Mouse (Mus musculus) liver, embryonic 14.5 days (tissue): ENCODE measurements around the gene Gab2. TPM values are rescaled to one million over a fixed set of nuclear protein-coding genes. Genes with fewer than 3 reads are reported as not detected.
A peak's percentile ranks its signal among the peaks of the same experiment; 100 is the strongest.

ENCODE experiments used
- ATAC-seq: fragments of 200-750 bp; cut with Nextera tagmentation; 2 replicates; pipeline ENCODE4 v1.8.0; 2017; ENCODE audit warnings: moderate number of reproducible peaks, mild to moderate bottlenecking, moderate library complexity; ENCODE audit not compliant: insufficient read depth
- DNase-seq, 3 experiments: peaks; one replicate each; pipeline ENCODE4 v3.0.0-alpha.2; 2012 to 2013; ENCODE audit warnings: low read depth in 3 of 3, low spot score in 3 of 3
- H3K27ac ChIP-seq: fragments of 300-500 bp; sonication (generic); 2 replicates; pipeline ENCODE4 v1.5.1; 2014; ENCODE audit warnings: moderate library complexity, mild to moderate bottlenecking, control low read depth, inconsistent platforms
- H3K27me3 ChIP-seq: fragments of 300-500 bp; sonication (generic); 2 replicates; pipeline ENCODE4 v1.6.1; 2014; ENCODE audit warnings: mild to moderate bottlenecking, low read length, moderate library complexity; ENCODE audit not compliant: control insufficient read depth, insufficient read depth
- H3K36me3 ChIP-seq: fragments of 300-500 bp; sonication (generic); replicated peaks from 2 replicates; pipeline ENCODE4 v1.6.1; 2014; ENCODE audit warnings: low read depth; ENCODE audit not compliant: control insufficient read depth, insufficient read depth
- H3K4me1 ChIP-seq, 2 experiments: fragments of 200-500 bp in 1 of 2; fragments of 300-500 bp in 1 of 2; sonication (generic) in 1 of 2; replicated peaks; 2 replicates each; pipeline ENCODE4 v1.6.1; 2012 to 2014; ENCODE audit warnings: antibody characterized with exemption in 1 of 2, inconsistent platforms in 1 of 2, low read length in 1 of 2; ENCODE audit not compliant: control insufficient read depth in 2 of 2, insufficient read depth in 2 of 2
- H3K4me2 ChIP-seq: fragments of 300-500 bp; sonication (generic); 2 replicates; pipeline ENCODE4 v1.6.1; 2014; ENCODE audit warnings: low read depth, mild to moderate bottlenecking, control low read depth, moderate library complexity
- H3K4me3 ChIP-seq, 2 experiments: fragments of 200-500 bp in 1 of 2; fragments of 300-500 bp in 1 of 2; sonication (generic) in 1 of 2; 2 replicates each; pipeline ENCODE4 v1.5.1; 2012 to 2014; ENCODE audit warnings: low read depth in 2 of 2, low read length in 2 of 2, mild to moderate bottlenecking in 2 of 2, control low read depth in 1 of 2, inconsistent platforms in 1 of 2, moderate library complexity in 1 of 2; ENCODE audit not compliant: insufficient read depth in 1 of 2
- H3K9ac ChIP-seq: fragments of 300-500 bp; sonication (generic); replicated peaks from 2 replicates; pipeline ENCODE4 v1.6.1; 2014; ENCODE audit warnings: mild to moderate bottlenecking, control low read depth, moderate library complexity
- H3K9me3 ChIP-seq: fragments of 300-500 bp; sonication (generic); 2 replicates; pipeline ENCODE4 v1.6.1; 2016; ENCODE audit warnings: low read length, mixed read lengths; ENCODE audit not compliant: control insufficient read depth
- CTCF ChIP-seq: IDR thresholded peaks from 2 replicates; pipeline ENCODE4 v1.5.1; 2016; ENCODE audit warnings: antibody characterized with exemption, low read depth, control low read depth
- EP300 ChIP-seq: IDR thresholded peaks from 2 replicates; pipeline ENCODE4 v1.6.1; 2016; ENCODE audit warnings: antibody characterized with exemption, low read depth
- WGBS: fragments of 180-500 bp; shearing (Covaris S2); extraction: QIAGEN DNeasy Blood & Tissue Kit; methylation state at CpG from one replicate; pipeline ENCODE4 v1.1.7; 2014; ENCODE audit not compliant: insufficient replicate concordance; 5-methylcytosine and 5-hydroxymethylcytosine counted together
- polyA plus RNA-seq, 2 experiments: library from polyadenylated mRNA; depleted of rRNA in 1 of 2; stranded (reverse) in 1 of 2; unstranded in 1 of 2; fragments of >200 nt; fragmentation: Nextera tagmentation in 1 of 2; extraction: Ambion mirVana in 1 of 2; gene quantifications; 2 replicates each; pipeline versions ENCODE4 v1.2.1 to v1.2.3; 2012 to 2014

Gab2 gene
- polyA plus RNA-seq, 2 experiments = 1.9 to 2.4 TPM

DNA sequence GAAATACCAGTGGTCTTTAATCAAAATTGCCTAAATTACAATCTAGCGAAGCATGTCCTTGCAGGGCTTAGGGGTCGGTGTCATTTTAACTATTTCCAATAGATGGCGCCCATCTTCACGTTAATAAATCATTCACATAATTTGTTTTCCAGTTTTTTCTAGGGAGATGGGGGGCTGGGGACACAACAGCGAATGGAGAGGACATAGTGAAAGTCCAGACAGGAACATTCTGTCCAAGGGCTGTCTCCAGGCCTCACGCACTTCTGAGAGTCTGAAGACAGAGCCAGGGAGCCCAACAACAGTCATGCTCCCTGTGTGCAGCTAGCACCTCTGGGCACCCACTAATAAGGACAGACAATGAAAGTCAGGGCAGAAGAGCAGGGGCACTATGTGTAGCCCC lies 2.2 kb upstream of the Gab2 start:
- ATAC-seq (no peak), DNase-seq (peak in 1 of 3 experiments; percentile 37)
- TF ChIP-seq EP300 (no peak), CTCF (peak; percentile 42)
- Histone ChIP-seq H3K36me3 (no peaks in the 10 kb centered on the region), H3K27ac (no peak overlapping the region), H3K9ac (no peak overlapping the region), H3K4me3 (no peak overlapping the region), H3K4me2 (no peak overlapping the region), H3K9me3 (no peaks in the 10 kb centered on the region), H3K27me3 (no peaks in the 10 kb centered on the region), H3K4me1 (peaks cover 2 to 16% of the 10 kb centered on the region in 2 experiments)
- 12% methylated on average over 6 of the region's 6 CpGs for WGBS

GRCm38 (mm10) chr7:97079651-97080365 lies 1.6 kb upstream of the Gab2 start:
- ATAC-seq (no peak), DNase-seq (no peak)
- no peak for TF ChIP-seq EP300
- no peak for TF ChIP-seq CTCF
- peaks cover 2 to 17% of the 10 kb centered on the region in 2 experiments for H3K4me1 ChIP-seq
- no peak overlapping the region for H3K27ac ChIP-seq
- WGBS = 58% methylated on average over 4 of the region's 4 CpGs
- no peak overlapping the region for H3K4me2 ChIP-seq
- no peaks in the 10 kb centered on the region for H3K27me3 ChIP-seq
- H3K36me3 ChIP-seq = no peaks in the 10 kb centered on the region
- no peak overlapping the region for H3K4me3 ChIP-seq
- no peak overlapping the region for H3K9ac ChIP-seq
- H3K9me3 ChIP-seq = no peaks in the 10 kb centered on the region

- Histone ChIP-seq H3K36me3 (no peaks in the 10 kb centered on the region), H3K9ac (peak overlapping the region; percentile 74), H3K4me2 (peak overlapping the region; percentile 94), H3K27me3 (no peaks in the 10 kb centered on the region), H3K9me3 (no peaks in the 10 kb centered on the region), H3K4me1 (peaks cover 2 to 17% of the 10 kb centered on the region in 2 experiments), H3K27ac (peak overlapping the region; percentile 46), H3K4me3 (peak overlapping the region; percentile 61 to 93)
- WGBS = 48% methylated on average over 4 of the region's 4 CpGs
- DNase-seq (no peak), ATAC-seq (no peak)
- TF ChIP-seq CTCF (no peak), EP300 (no peak)
These were observed 655 bp upstream of the Gab2 start for GRCm38 (mm10) chr7:97080621-97081241.

- no peak for TF ChIP-seq EP300
- TF ChIP-seq CTCF = no peak
- DNase-seq = no peak
- H3K9me3 ChIP-seq = no peaks in the 10 kb centered on the region
- H3K4me3 ChIP-seq = peak overlapping the region; percentile 78 to 93
- peaks cover 2 to 17% of the 10 kb centered on the region in 2 experiments for H3K4me1 ChIP-seq
- peak overlapping the region; percentile 94 for H3K4me2 ChIP-seq
- H3K9ac ChIP-seq = peak overlapping the region; percentile 93
- ATAC-seq = peak; percentile 59
- under 1% methylated on average over 38 of the region's 38 CpGs for WGBS
- H3K27me3 ChIP-seq = no peaks in the 10 kb centered on the region
- no peaks in the 10 kb centered on the region for H3K36me3 ChIP-seq
- peak overlapping the region; percentile 67 for H3K27ac ChIP-seq
These were observed 503 bp downstream of the Gab2 start for GRCm38 (mm10) chr7:97081959-97082218.

DNA sequence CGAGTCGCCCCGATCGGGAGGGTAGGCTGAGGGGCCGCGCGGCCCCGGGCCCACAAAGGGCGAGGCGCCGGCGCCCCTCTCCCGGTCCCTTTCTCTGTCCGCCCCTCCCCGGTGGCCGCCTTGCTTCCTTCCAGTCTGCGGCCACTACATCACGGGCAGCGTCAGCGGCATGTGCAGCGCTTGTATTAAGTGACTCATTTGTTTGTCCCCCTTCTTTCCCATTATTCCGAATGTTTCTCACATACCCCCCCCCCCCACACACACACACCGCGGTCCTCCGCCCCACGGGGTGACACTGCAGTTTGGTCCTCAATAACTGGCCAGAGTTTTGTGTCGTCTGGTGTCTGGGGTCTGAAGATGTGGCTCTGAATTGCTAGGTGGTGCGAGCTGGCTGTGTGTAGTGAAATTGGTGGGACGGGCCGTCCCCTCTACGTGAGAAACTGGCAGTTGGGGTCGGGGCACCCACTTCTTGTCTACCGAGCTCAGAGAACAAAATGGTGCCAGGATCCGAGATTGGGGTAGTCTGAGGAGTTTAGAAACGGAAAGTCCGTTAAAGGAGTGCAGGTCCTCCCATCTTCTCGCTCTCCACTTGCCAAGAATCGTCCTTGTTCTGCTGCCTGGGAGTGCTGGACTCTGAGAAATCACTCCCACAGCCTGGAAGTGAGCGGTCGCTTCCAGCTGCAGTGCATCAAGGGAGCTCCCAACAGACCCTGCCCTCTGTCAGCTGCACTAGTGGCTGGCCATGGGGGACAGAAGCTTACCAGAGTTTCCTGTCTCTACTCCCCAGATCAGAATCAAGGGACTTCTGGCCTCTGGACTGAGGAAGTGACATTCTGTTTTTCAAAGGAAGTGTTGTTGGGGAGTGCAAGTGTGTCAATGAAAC lies 1.1 kb downstream of the Gab2 start:
- ATAC-seq = peak; percentile 13; the same call in 1 of the 2 replicates
- Histone ChIP-seq H3K27me3 (no peaks in the 10 kb centered on the region), H3K9ac (peak overlapping the region; percentile 93), H3K4me1 (peaks cover 2 to 17% of the 10 kb centered on the region in 2 experiments), H3K4me2 (peak overlapping the region; percentile 94), H3K9me3 (no peaks in the 10 kb centered on the region), H3K36me3 (no peaks in the 10 kb centered on the region), H3K4me3 (peak overlapping the region; percentile 78 to 93), H3K27ac (peak overlapping the region; percentile 67)
- TF ChIP-seq CTCF (no peak), EP300 (no peak)
- WGBS = under 1% methylated on average over 39 of the region's 40 CpGs
- peak in 1 of 3 experiments; percentile 32 for DNase-seq
